Mouse (Mus musculus) hindbrain, embryonic 14.5 days (tissue): ENCODE data around the gene Med20. TPM values are rescaled to one million over a fixed set of nuclear protein-coding genes. Genes with fewer than 3 reads are reported as not detected.
"Not testable (repeated sequence)": the region's sequence is repeated elsewhere in the genome, so short reads cannot be mapped to it uniquely, and the experiment has no call there.

Source experiments
- ATAC-seq: fragments of 200-750 bp; cut with Nextera tagmentation; 2 replicates; pipeline ENCODE4 v1.8.0; 2017; ENCODE audit warnings: moderate number of reproducible peaks, mild to moderate bottlenecking, moderate TSS enrichment, moderate library complexity; ENCODE audit not compliant: low FRiP score
- DNase-seq: peaks from one replicate; pipeline ENCODE4 v3.0.0-alpha.2; 2015; ENCODE audit warnings: low spot score
- H3K27ac ChIP-seq: fragments of 300-500 bp; sonication (generic); 2 replicates; pipeline ENCODE4 v1.5.1; 2014; ENCODE audit warnings: mild to moderate bottlenecking, moderate library complexity
- H3K27me3 ChIP-seq: fragments of 300-500 bp; sonication (generic); 2 replicates; pipeline ENCODE4 v1.6.1; 2014; ENCODE audit warnings: mild to moderate bottlenecking, low read length, mixed read lengths; ENCODE audit not compliant: control insufficient read depth, insufficient read depth
- H3K36me3 ChIP-seq: fragments of 300-500 bp; sonication (generic); replicated peaks from 2 replicates; pipeline ENCODE4 v1.6.1; 2014; ENCODE audit not compliant: control insufficient read depth, insufficient read depth
- H3K4me1 ChIP-seq: fragments of 300-500 bp; sonication (generic); replicated peaks from 2 replicates; pipeline ENCODE4 v1.6.1; 2014; ENCODE audit warnings: antibody characterized with exemption, low read length, mixed read lengths; ENCODE audit not compliant: control insufficient read depth, insufficient read depth
- H3K4me2 ChIP-seq: fragments of 300-500 bp; sonication (generic); replicated peaks from 2 replicates; pipeline ENCODE4 v1.6.1; 2014; ENCODE audit warnings: mild to moderate bottlenecking, moderate library complexity
- H3K4me3 ChIP-seq: fragments of 300-500 bp; sonication (generic); replicated peaks from 2 replicates; pipeline ENCODE4 v1.5.1; 2014; ENCODE audit warnings: mild to moderate bottlenecking, low read length
- H3K9ac ChIP-seq: fragments of 300-500 bp; sonication (generic); 2 replicates; pipeline ENCODE4 v1.6.1; 2014
- H3K9me3 ChIP-seq: fragments of 300-500 bp; sonication (generic); 2 replicates; pipeline ENCODE4 v1.6.1; 2016; ENCODE audit warnings: low read length; ENCODE audit not compliant: control insufficient read depth
- WGBS: fragments of 180-500 bp; shearing (Covaris S2); extraction: QIAGEN DNeasy Blood & Tissue Kit; methylation state at CpG from one replicate; pipeline ENCODE4 v1.1.7; 2014; 5-methylcytosine and 5-hydroxymethylcytosine counted together
- polyA plus RNA-seq: library from polyadenylated mRNA; unstranded; fragments of >200 nt; fragmentation: Nextera tagmentation; extraction: Ambion mirVana; gene quantifications from 2 replicates; pipeline ENCODE4 v1.2.1, GENCODE M21; 2014

Gene Med20
- polyA plus RNA-seq, 1 experiment from 2014 or later: 42.3 TPM

DNA sequence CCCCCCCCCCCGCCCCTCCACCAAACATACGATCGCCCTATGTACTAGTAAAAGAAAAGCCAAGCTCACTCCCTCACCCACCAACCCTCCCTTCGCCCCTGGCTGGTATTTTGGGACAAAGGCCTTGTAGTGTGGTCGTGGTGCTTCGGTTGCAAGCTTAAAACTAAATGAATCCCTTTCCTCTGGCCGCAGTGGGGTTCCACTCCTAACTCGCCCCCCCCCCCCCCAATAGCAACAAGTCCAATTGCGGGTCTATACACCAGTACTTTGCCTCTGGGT is 16.5 kb upstream of the Med20 start:
- peak overlapping the region; percentile 66 for H3K9ac ChIP-seq
- WGBS: 2% methylated on average over 8 of the region's 9 CpGs
- DNase-seq: no peak

GRCm38 (mm10) chr17:47595248-47596161 is 15.9 kb upstream of the Med20 start:
- peak; percentile 33 for DNase-seq
- Histone ChIP-seq H3K36me3 (peaks cover 24% of the 10 kb centered on the region), H3K4me1 (peaks cover 34% of the 10 kb centered on the region), H3K27ac (peak overlapping the region; percentile 83), H3K9ac (peak overlapping the region; percentile 66), H3K9me3 (no peaks in the 10 kb centered on the region), H3K27me3 (no peaks in the 10 kb centered on the region), H3K4me3 (peak overlapping the region; percentile 57), H3K4me2 (peak overlapping the region; percentile 91)
- WGBS: under 1% methylated on average over 21 of the region's 21 CpGs
- ATAC-seq: peak; percentile 28; the same call in 1 of the 2 replicates

More for the DNA sequence above, 16.5 kb upstream of the Med20 start:
- Histone ChIP-seq H3K27ac (peak overlapping the region; percentile 83), H3K4me3 (peak overlapping the region; percentile 57), H3K4me1 (peaks cover 34% of the 10 kb centered on the region), H3K9me3 (no peaks in the 10 kb centered on the region), H3K27me3 (no peaks in the 10 kb centered on the region), H3K4me2 (peak overlapping the region; percentile 91), H3K36me3 (peaks cover 18% of the 10 kb centered on the region)
- no peak for ATAC-seq

GRCm38 (mm10) chr17:47596162-47596838 is 15.1 kb upstream of the Med20 start:
- peaks cover 34% of the 10 kb centered on the region for H3K4me1 ChIP-seq
- WGBS: 30% methylated on average over 6 of the region's 6 CpGs
- peak overlapping the region; percentile 66; the same call in 1 of the 2 replicates for H3K9ac ChIP-seq
- H3K27me3 ChIP-seq: no peaks in the 10 kb centered on the region
- peaks cover 32% of the 10 kb centered on the region for H3K36me3 ChIP-seq
- no peak for DNase-seq
- ATAC-seq: no peak
- peak overlapping the region; percentile 83 for H3K27ac ChIP-seq
- H3K9me3 ChIP-seq: no peaks in the 10 kb centered on the region
- H3K4me2 ChIP-seq: peak overlapping the region; percentile 91
- H3K4me3 ChIP-seq: peak overlapping the region; percentile 57; the same call in 1 of the 2 replicates

GRCm38 (mm10) chr17:47596839-47597164 is 14.6 kb upstream of the Med20 start:
- H3K27me3 ChIP-seq: no peaks in the 10 kb centered on the region
- no peak overlapping the region for H3K4me3 ChIP-seq
- H3K4me1 ChIP-seq: peaks cover 34% of the 10 kb centered on the region
- DNase-seq (no peak), ATAC-seq (no peak)
- peak overlapping the region; percentile 91 for H3K4me2 ChIP-seq
- no peaks in the 10 kb centered on the region for H3K9me3 ChIP-seq
- peak overlapping the region; percentile 83 for H3K27ac ChIP-seq
- peaks cover 37% of the 10 kb centered on the region for H3K36me3 ChIP-seq
- WGBS: 69% methylated on average over 5 of the region's 5 CpGs
- no peak overlapping the region; the same call in 1 of the 2 replicates for H3K9ac ChIP-seq

DNA sequence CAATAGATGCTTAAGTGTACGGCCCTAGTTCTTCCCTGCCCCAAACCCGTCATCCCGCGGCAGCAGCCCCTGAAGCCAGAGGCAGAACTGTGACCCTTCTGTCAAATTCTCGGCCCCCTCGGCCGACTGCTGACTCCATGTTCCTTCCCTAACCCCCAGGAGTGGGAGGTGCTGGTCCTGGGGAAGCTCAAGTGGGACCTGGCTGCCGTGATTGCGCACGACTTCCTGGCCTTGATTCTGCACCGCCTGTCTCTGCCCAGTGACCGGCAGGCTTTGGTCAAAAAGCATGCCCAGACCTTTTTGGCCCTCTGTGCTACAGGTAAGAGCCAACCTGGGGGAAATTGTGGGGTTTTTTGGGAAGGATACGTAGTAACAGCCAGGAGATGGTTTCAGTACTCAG is 14.1 kb upstream of the Med20 start:
- Histone ChIP-seq H3K9me3 (no peaks in the 10 kb centered on the region), H3K27ac (no peak overlapping the region), H3K27me3 (no peaks in the 10 kb centered on the region), H3K9ac (peak overlapping the region; percentile 13; the same call in 1 of the 2 replicates), H3K36me3 (peaks cover 42% of the 10 kb centered on the region), H3K4me2 (peak overlapping the region; percentile 91), H3K4me1 (peaks cover 34% of the 10 kb centered on the region), H3K4me3 (no peak overlapping the region)
- DNase-seq (no peak), ATAC-seq (no peak)
- WGBS: 81% methylated on average over 13 of the region's 13 CpGs

DNA sequence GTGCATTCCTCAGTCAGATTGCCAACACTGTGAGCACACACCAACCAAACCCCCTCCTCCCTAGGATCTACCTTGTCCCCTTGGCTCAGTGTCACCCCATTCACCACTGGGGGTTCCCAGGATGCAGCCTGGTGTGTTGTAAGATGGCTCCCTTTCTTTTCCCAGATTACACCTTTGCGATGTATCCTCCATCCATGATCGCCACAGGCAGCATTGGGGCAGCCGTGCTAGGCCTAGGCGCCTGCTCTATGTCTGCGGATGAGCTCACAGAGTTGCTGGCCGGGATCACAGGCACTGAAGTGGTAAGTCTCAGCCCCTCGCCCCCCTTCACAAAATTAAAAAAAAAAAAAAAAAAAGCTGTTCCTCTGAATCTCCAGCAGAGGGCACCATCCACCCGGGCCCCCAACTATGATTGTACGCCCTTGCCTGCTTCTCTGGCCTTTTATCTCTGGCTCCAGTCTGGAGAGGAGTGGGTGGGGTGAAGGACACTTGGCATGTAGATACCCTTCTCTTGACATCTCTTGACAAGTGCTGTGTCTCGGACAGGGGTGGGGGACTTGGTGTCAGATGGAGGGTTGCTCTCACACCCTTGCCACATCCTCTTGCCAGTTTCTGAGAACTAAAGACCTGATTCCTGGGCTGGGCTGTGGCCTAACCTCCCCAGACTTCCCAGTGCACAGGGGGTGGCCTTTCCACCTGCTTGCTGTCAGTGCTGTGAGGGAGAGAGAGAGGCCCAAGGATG is 13.4 kb upstream of the Med20 start:
- Histone ChIP-seq H3K4me2 (peak overlapping the region; percentile 91; the same call in 1 of the 2 replicates), H3K27ac (peak overlapping the region; percentile 43; the same call in 1 of the 2 replicates), H3K9ac (no peak overlapping the region), H3K27me3 (no peaks in the 10 kb centered on the region), H3K9me3 (no peaks in the 10 kb centered on the region), H3K4me3 (no peak overlapping the region), H3K4me1 (peaks cover 28% of the 10 kb centered on the region), H3K36me3 (peaks cover 49% of the 10 kb centered on the region)
- whole genome bisulfite sequencing: 28% methylated on average over 10 of the region's 10 CpGs
- DNase-seq (peak; percentile 52), ATAC-seq (no peak)

DNA sequence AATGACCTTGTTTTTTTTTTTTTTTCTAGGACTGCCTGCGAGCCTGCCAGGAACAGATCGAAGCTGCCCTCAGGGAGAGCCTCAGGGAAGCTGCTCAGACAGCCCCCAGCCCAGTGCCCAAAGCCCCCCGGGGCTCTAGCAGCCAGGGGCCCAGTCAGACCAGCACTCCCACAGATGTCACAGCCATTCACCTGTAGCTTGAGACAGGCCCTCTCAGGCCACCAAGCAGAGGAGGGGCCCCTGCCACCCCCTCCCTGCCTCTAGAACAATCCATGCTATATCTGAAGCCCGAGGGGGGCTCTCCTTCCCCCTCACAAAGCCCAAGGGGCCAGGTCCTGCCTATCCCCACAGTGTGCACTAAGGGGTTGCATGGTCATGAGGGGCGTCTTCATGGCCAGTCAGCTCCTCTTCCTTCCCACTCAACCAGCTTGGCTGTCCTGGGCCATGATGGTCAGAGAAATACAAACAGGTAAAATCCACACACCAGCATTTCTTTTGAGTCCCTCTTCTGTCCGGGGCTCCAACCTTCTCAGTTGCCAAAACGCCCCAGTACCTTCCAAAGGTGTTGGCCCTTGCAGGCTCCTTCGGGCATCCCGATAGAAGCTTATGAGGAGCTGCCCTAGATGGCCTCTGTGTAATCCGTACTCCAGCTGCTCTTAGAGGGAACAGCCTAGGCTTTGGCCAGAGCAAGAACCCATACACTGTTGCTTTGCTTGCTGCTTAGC is 12.6 kb upstream of the Med20 start:
- ATAC-seq, DNase-seq, H3K9me3 ChIP-seq, H3K27me3 ChIP-seq, H3K4me2 ChIP-seq, H3K9ac ChIP-seq, H3K4me3 ChIP-seq: not testable (repeated sequence)
- Histone ChIP-seq H3K4me1 (peaks cover 27% of the 10 kb centered on the region; the same call in 1 of the 2 replicates), H3K36me3 (peaks cover 55% of the 10 kb centered on the region), H3K27ac (peak overlapping the region; percentile 43; the same call in 1 of the 2 replicates)
- WGBS: 84% methylated on average over 9 of the region's 10 CpGs

DNA sequence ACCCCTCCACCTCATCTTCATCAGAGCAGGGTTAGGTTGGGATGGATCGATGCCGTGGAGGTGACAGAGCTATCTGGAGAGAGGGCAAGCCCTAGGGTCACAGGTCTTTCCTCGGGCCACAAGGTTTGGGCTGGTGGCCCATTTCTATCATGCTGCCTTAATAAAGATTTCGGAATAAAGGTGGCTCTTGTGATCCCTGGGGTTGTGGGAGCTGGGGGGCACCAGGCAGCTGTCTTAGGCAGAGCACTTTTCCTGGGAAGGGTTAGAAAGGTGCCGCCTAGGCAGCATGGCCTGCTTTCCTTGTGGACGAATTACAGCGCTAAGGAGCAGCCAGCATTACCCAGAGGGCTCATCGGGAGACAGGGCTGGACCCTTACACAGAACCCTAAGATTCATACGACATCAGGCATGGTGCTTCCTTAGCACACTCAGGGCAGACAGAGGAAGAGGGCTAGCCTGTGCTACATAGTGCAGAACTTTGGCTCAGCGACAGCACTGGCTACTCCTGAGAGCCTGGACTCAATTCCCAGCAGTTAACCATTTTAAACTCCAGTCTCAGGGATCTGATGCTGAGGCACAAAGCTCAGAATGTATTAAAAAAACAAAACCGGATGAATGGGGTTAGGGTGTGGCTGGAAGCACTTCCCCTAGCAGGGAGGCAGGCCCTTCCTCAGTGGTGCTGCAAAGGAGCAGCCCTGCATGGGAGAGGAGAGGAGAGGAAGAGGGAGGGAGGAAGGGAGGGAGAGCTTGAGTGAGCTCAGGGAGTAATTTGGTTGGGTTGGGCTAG is 11.7 kb upstream of the Med20 start:
- Histone ChIP-seq H3K4me1 (peaks cover 23% of the 10 kb centered on the region; the same call in 1 of the 2 replicates), H3K27ac (no peak overlapping the region), H3K4me3 (no peak overlapping the region), H3K4me2 (no peak overlapping the region), H3K9ac (no peak overlapping the region), H3K27me3 (no peaks in the 10 kb centered on the region), H3K36me3 (peaks cover 65% of the 10 kb centered on the region), H3K9me3 (no peaks in the 10 kb centered on the region)
- ATAC-seq: no peak
- no peak for DNase-seq
- WGBS: 84% methylated on average over 11 of the region's 11 CpGs
